Mouse (Mus musculus): ENCODE measurements around the gene Prom1.

Prom1 gene

GRCm38 (mm10) chr5:43976821-43977561 lies 124.8 kb downstream of the Prom1 start:
- no peak for DNase-seq (ENCODE audit: extremely low spot score)

- no peak for DNase-seq (ENCODE audit: extremely low spot score)
Observed at GRCm38 (mm10) chr5:43974166-43974565, 127.7 kb downstream of the Prom1 start.

DNA sequence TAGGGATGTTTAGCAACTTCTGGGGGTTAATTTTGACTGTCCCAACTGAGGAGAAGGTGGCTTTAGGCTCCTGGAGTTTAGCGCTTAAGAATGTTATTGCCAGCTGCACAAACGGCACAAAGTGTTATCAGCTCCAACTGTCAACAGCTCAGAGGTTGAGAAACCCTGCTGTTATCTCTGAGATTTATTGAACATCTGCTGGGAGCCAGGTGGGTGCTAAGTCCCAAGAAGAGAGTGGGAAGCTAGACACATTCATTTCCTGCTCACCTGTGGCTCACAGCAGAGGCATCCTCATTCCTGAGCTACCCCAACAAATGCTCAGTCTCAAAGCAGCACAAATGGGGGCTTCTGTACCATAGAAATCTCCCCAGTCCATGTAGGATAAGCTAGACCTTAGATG lies 130.7 kb downstream of the Prom1 start:
- DNase-seq (ENCODE audit: extremely low spot score), result no peak

GRCm38 (mm10) chr5:43970532-43970931 lies 131.3 kb downstream of the Prom1 start:
- DNase-seq (ENCODE audit: extremely low spot score), result no peak

GRCm38 (mm10) chr5:43968634-43969033 lies 133.2 kb downstream of the Prom1 start:
- DNase-seq (ENCODE audit: extremely low spot score), result no peak

DNA sequence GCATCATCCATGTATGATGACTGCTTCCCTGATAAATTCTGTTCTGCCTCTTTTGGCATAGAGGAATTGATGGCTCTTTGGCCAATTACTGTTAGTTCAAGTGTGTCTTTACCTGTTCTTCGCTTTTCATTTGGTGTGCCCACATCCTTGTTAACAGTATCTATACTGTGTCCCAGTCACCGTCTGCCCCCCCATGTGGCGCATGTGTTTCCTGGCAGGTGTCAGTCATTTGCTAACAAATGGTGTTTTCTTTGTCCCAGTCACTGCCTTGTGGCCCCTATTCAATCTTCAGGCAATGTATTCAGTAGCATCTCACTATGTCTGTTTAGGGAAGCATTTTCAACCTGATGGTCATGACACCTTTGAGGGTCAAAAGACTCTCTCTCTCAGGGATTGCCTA lies 140.8 kb downstream of the Prom1 start:
- no peak for DNase-seq (ENCODE audit: extremely low spot score)

GRCm38 (mm10) chr5:43959884-43960440 lies 141.9 kb downstream of the Prom1 start:
- DNase-seq (ENCODE audit: extremely low spot score), result no peak

- no peak for DNase-seq (ENCODE audit: extremely low spot score)
Observed at GRCm38 (mm10) chr5:43953241-43953640, 148.6 kb downstream of the Prom1 start.

DNA sequence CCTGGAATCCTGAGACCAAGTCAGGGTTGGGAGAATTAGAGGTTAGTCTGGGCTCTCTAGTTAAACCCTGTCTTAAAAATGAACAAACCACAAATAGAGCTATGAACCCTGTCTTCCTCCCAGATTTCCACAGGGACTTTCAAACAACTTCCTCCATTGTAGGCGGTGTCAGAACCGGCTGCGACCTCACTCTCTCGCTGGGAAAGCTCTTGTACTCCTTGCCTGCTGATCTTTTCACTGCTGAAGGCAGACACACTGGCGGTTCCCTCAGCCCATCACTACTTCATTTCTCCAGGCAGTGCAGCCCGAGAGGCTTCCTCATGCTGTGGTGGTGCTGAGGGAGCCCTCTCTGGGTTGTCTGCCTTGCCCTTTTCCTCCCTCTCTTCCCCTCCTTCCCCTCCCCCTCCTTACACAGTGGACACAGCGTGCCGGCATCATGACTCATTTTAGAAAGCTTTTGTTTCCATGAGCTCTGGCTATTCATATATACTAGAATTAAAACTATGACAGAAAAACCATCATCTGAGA lies 153.0 kb downstream of the Prom1 start:
- peak; percentile 52 for DNase-seq (ENCODE audit: extremely low spot score)

DNA sequence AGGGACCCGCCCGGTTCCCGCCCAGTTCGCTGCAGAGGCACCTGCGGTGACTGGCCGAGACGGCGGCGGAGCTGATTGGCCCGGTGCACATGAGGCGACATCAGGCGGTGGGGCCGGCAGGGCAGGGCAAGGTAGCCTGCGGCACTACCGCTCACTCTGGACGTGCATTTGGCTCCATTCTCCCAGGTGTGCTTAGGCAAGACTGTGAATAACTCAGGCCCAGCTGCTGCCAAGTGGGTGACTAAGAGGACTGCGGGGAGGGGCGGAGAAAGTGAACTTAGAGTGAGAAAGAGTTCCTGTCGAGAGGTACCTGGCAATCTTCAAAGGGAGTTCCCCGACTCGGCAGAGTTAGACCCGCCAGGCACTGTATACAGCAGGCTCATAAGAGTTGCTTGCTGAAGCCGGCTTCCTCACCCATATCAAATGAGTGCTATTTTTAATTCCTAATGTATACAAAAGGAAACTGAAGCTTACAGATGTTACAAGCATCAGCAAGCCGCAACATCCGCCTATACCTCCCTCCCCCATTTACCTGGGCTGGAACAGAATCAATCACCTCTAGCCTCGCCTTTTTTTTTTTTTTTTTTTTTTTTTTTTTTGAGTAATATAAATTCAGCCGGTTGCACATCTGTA lies 153.6 kb downstream of the Prom1 start:
- DNase-seq (ENCODE audit: extremely low spot score), result peak; percentile 63

DNA sequence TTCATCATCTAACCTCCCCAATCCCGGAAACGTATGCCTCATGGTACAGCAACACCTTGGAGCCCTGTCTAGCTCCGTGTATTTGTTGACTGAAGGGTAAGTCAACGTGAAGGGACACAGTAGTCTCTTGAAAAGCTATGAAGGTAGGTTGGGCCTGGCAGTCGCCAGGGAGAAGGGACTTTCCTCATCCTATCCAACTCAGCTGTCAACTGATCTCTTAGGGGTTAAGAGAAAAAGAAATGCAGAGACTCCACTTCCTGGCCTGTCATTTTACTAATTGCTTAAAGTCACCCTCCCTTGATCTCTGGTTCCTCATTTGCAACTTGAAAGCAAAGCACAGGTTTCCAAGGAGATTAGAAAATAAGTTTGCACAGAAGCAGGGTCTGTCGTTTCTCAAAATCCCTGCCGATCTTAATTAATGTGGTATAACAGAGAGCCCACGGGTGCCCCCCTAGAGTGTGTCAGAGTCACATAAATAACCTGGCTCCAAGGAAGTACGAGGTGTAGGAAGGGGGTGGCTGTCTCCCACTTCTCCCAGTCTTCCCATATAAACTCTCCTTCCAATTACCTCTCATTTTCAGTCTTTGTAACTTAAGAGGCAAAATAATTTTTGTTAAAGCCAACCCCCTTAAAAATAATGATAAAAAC lies 154.4 kb downstream of the Prom1 start:
- DNase-seq (ENCODE audit: extremely low spot score), result peak; percentile 2

Data from embryo, embryonic 9.5 days (tissue).